Mouse (Mus musculus) forebrain, embryonic 13.5 days (tissue): ENCODE measurements around the gene Pard3b. TPM values are rescaled to one million over a fixed set of nuclear protein-coding genes. Genes with fewer than 3 reads are reported as not detected.

Experiments used
- ATAC-seq: fragments of 200-750 bp; cut with Nextera tagmentation; 2 replicates; pipeline ENCODE4 v1.8.0; 2017
- H3K27ac ChIP-seq: fragments of 300-500 bp; sonication (generic); 2 replicates; pipeline ENCODE4 v1.5.1; 2015; ENCODE audit warnings: inconsistent platforms, mild to moderate bottlenecking, moderate library complexity
- H3K27me3 ChIP-seq: fragments of 300-500 bp; sonication (generic); 2 replicates; pipeline ENCODE4 v1.6.1; 2015; ENCODE audit warnings: mild to moderate bottlenecking, inconsistent platforms
- H3K36me3 ChIP-seq: fragments of 300-500 bp; sonication (generic); 2 replicates; pipeline ENCODE4 v1.6.1; 2015; ENCODE audit warnings: mild to moderate bottlenecking, inconsistent platforms; ENCODE audit not compliant: poor library complexity, severe bottlenecking
- H3K4me1 ChIP-seq: fragments of 300-500 bp; sonication (generic); 2 replicates; pipeline ENCODE4 v1.6.1; 2015; ENCODE audit warnings: inconsistent platforms
- H3K4me2 ChIP-seq: fragments of 300-500 bp; sonication (generic); 2 replicates; pipeline ENCODE4 v1.6.1; 2015; ENCODE audit warnings: inconsistent platforms, mild to moderate bottlenecking, moderate library complexity
- H3K4me3 ChIP-seq: fragments of 300-500 bp; sonication (generic); 2 replicates; pipeline ENCODE4 v1.5.1; 2015; ENCODE audit warnings: mild to moderate bottlenecking, inconsistent platforms
- H3K9ac ChIP-seq: fragments of 300-500 bp; sonication (generic); 2 replicates; pipeline ENCODE4 v1.6.1; 2015; ENCODE audit warnings: mild to moderate bottlenecking, inconsistent platforms
- H3K9me3 ChIP-seq: fragments of 300-500 bp; sonication (generic); replicated peaks from 2 replicates; pipeline ENCODE4 v1.6.1; 2016; ENCODE audit warnings: inconsistent platforms
- WGBS: fragments of 180-500 bp; shearing (Covaris S2); methylation state at CpG from one replicate; pipeline ENCODE4 v1.1.7; 2015; 5-methylcytosine and 5-hydroxymethylcytosine counted together
- polyA plus RNA-seq: library from polyadenylated mRNA; unstranded; fragments of >200 nt; fragmentation: Nextera tagmentation; extraction: Ambion mirVana; gene quantifications from 2 replicates; pipeline ENCODE4 v1.2.1, GENCODE M21; 2015

The Pard3b gene
- polyA plus RNA-seq, 1 experiment from 2014 or later = 10.5 TPM

DNA sequence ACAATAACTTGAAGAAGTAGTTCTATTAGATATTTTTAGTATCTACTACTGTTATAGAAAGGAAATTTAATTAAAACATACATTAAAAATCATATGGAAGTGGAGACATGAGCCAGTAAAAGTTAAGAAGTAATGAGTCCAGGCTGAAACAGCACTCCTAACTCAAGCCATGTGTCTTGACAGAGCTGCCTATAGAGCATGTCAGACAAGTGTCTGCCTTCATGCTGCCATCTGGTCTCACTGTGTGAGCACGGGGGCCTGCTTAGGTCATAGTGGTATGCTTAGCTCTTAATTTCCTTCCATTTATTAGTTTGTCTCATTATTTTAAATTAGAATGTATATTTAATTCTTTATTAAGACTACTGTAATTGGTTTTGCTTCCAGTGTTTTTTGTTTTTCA is 517.3 kb downstream of the Pard3b start:
- no peak overlapping the region for H3K27ac ChIP-seq
- no peaks in the 10 kb centered on the region for H3K27me3 ChIP-seq
- 0 out of 2 replicates have a peak, but pooled peaks cover 9% of the 10 kb centered on the region for H3K4me1 ChIP-seq
- H3K9me3 ChIP-seq = no peaks in the 10 kb centered on the region
- H3K4me3 ChIP-seq = no peak overlapping the region
- no peak overlapping the region for H3K9ac ChIP-seq
- WGBS = 52% methylated on average over 1 of the region's 1 CpGs
- ATAC-seq = no peak
- no peaks in the 10 kb centered on the region for H3K36me3 ChIP-seq
- no peak overlapping the region for H3K4me2 ChIP-seq

GRCm38 (mm10) chr1:62159592-62159991 is 521.0 kb downstream of the Pard3b start:
- Histone ChIP-seq H3K9ac (no peak overlapping the region), H3K27ac (no peak overlapping the region), H3K4me2 (no peak overlapping the region), H3K9me3 (no peaks in the 10 kb centered on the region), H3K4me3 (no peak overlapping the region), H3K36me3 (no peaks in the 10 kb centered on the region), H3K4me1 (0 out of 2 replicates have a peak, but pooled peaks cover 9% of the 10 kb centered on the region), H3K27me3 (no peaks in the 10 kb centered on the region)
- 72% methylated on average over 2 of the region's 2 CpGs for WGBS
- ATAC-seq = no peak

GRCm38 (mm10) chr1:62175013-62175640 is 536.5 kb downstream of the Pard3b start:
- no peak for ATAC-seq
- Histone ChIP-seq H3K4me1 (no peaks in the 10 kb centered on the region), H3K4me3 (no peak overlapping the region), H3K9me3 (no peaks in the 10 kb centered on the region), H3K27me3 (no peaks in the 10 kb centered on the region), H3K4me2 (no peak overlapping the region), H3K9ac (no peak overlapping the region), H3K36me3 (no peaks in the 10 kb centered on the region), H3K27ac (no peak overlapping the region)
- WGBS = 57% methylated on average over 1 of the region's 1 CpGs

DNA sequence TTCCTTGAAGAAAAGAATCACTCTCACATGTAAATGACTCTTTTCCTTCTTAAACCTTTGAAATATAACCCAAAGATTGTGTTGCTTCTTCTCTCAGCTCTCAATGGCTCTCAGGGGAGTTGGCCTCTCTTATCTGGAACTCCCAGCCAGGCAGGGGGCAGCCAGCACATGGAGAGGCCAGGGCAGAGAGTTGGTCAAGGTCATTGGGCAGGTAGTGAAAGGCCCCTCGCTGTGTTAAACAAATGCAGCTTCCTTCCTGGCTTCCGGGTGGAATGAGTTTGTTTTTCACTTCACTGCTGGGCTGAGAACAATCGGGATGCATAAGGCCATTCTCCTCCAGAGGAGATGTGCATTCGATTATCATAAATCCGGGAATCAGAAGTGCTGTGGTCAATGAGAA is 543.0 kb downstream of the Pard3b start:
- no peak overlapping the region for H3K27ac ChIP-seq
- no peak overlapping the region for H3K4me2 ChIP-seq
- no peak overlapping the region for H3K9ac ChIP-seq
- H3K36me3 ChIP-seq = no peaks in the 10 kb centered on the region
- ATAC-seq = no peak
- no peak overlapping the region for H3K4me3 ChIP-seq
- no peaks in the 10 kb centered on the region for H3K27me3 ChIP-seq
- H3K9me3 ChIP-seq = no peaks in the 10 kb centered on the region
- H3K4me1 ChIP-seq = peaks cover 9% of the 10 kb centered on the region
- 10% methylated on average over 5 of the region's 5 CpGs for WGBS

DNA sequence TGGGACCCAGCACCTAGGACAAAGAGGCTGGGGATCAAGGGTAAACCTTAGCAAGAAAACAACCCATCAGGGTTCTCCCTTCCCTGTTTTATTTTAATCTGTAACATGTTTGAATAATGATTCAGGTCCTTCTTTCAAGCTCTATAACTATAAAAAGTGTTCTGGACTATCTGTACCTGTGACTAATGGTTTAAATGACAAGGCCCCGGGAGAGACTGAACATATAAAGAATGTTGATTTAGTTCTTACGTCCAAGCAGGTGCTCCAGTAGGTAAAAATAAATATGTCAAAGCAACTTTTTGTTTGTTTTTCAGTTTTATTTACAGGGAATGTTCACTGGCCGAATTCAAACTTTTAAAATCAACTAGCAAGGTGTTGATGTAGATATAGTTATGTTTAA is 544.0 kb downstream of the Pard3b start:
- ATAC-seq = no peak

DNA sequence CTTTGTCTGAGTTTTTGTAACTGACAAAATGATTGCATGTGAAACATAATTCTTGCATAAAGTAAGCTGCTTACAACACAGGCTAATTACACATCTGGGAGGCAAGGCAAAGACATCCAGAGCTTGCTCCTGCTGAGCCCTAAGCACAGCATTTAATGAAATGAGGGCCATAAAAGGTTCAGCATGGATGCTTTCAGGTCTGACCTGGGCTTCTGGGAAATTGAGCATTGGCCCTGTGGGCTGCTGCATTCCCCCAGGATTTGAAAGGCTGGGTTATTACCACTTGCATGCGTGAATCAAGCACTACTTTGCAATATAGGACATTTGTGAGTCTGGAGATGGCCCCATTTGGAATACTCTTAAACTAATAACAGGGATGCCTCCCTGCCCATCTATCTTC is 552.2 kb downstream of the Pard3b start:
- no peak for ATAC-seq
- Histone ChIP-seq H3K27me3 (no peaks in the 10 kb centered on the region), H3K4me3 (no peak overlapping the region), H3K27ac (no peak overlapping the region), H3K9me3 (no peaks in the 10 kb centered on the region), H3K9ac (no peak overlapping the region), H3K36me3 (no peaks in the 10 kb centered on the region), H3K4me2 (no peak overlapping the region), H3K4me1 (peaks cover 7% of the 10 kb centered on the region; the same call in 1 of the 2 replicates)
- 13% methylated on average over 1 of the region's 1 CpGs for WGBS

More for the DNA sequence above, 544.0 kb downstream of the Pard3b start:
- Histone ChIP-seq H3K4me3 (no peak overlapping the region), H3K9me3 (no peaks in the 10 kb centered on the region), H3K36me3 (no peaks in the 10 kb centered on the region), H3K4me1 (peaks cover 9% of the 10 kb centered on the region), H3K27ac (no peak overlapping the region), H3K9ac (no peak overlapping the region), H3K27me3 (no peaks in the 10 kb centered on the region), H3K4me2 (no peak overlapping the region)
- WGBS = 88% methylated on average over 3 of the region's 3 CpGs

GRCm38 (mm10) chr1:62197515-62197914 is 558.9 kb downstream of the Pard3b start:
- ATAC-seq = no peak
- H3K4me2 ChIP-seq = no peak overlapping the region

DNA sequence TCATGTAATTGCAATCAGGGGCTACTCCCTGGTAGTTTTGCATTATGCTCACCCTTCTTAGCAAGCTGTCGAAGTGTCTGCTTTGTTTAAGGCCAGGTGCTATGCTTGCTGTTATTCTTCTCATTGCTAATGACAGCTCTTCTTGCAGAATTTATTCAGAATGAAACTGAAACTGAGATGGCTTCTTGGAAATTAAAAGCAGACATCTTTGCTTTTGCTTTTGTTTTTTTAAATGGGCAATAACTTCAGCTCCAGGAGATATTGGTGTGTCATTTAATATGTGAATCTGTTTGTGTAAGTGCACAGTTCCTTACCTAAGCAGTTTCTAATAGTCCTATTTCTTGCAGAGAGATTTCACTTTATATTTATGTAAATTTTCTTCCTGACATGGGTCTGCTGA is 562.3 kb downstream of the Pard3b start:
- H3K4me1 ChIP-seq = no peaks in the 10 kb centered on the region; the same call in 1 of the 2 replicates
- no peak overlapping the region for H3K4me2 ChIP-seq
- H3K27me3 ChIP-seq = no peaks in the 10 kb centered on the region
- no peak overlapping the region for H3K27ac ChIP-seq
- no peaks in the 10 kb centered on the region for H3K9me3 ChIP-seq
- H3K4me3 ChIP-seq = no peak overlapping the region
- whole genome bisulfite sequencing = 73% methylated on average over 1 of the region's 1 CpGs
- no peak for ATAC-seq
- no peak overlapping the region for H3K9ac ChIP-seq
- no peaks in the 10 kb centered on the region for H3K36me3 ChIP-seq

More at GRCm38 (mm10) chr1:62197515-62197914, 558.9 kb downstream of the Pard3b start:
- no peak overlapping the region for H3K9ac ChIP-seq
- H3K4me1 ChIP-seq = no peaks in the 10 kb centered on the region; the same call in 1 of the 2 replicates
- no peaks in the 10 kb centered on the region for H3K9me3 ChIP-seq
- no peaks in the 10 kb centered on the region for H3K27me3 ChIP-seq
- 79% methylated on average over 8 of the region's 8 CpGs for WGBS
- no peak overlapping the region for H3K4me3 ChIP-seq
- H3K36me3 ChIP-seq = no peaks in the 10 kb centered on the region
- H3K27ac ChIP-seq = no peak overlapping the region

GRCm38 (mm10) chr1:62201686-62202257 is 563.1 kb downstream of the Pard3b start:
- no peak overlapping the region for H3K4me3 ChIP-seq
- no peak overlapping the region for H3K27ac ChIP-seq
- H3K9ac ChIP-seq = no peak overlapping the region
- H3K27me3 ChIP-seq = no peaks in the 10 kb centered on the region
- H3K9me3 ChIP-seq = no peaks in the 10 kb centered on the region
- ATAC-seq = no peak
- H3K4me1 ChIP-seq = no peaks in the 10 kb centered on the region; the same call in 1 of the 2 replicates
- no peak overlapping the region for H3K4me2 ChIP-seq
- WGBS = 70% methylated on average over 2 of the region's 2 CpGs
- H3K36me3 ChIP-seq = no peaks in the 10 kb centered on the region

GRCm38 (mm10) chr1:62213285-62213684 is 574.7 kb downstream of the Pard3b start:
- H3K4me2 ChIP-seq = no peak overlapping the region
- no peaks in the 10 kb centered on the region for H3K27me3 ChIP-seq
- 37% methylated on average over 2 of the region's 2 CpGs for WGBS
- no peak overlapping the region for H3K9ac ChIP-seq
- peaks cover 31% of the 10 kb centered on the region for H3K4me1 ChIP-seq
- no peaks in the 10 kb centered on the region for H3K9me3 ChIP-seq
- ATAC-seq = no peak
- no peak overlapping the region for H3K27ac ChIP-seq
- no peak overlapping the region for H3K4me3 ChIP-seq
- no peaks in the 10 kb centered on the region for H3K36me3 ChIP-seq

GRCm38 (mm10) chr1:62215842-62216241 is 577.2 kb downstream of the Pard3b start:
- H3K4me2 ChIP-seq = no peak overlapping the region
- no peaks in the 10 kb centered on the region for H3K9me3 ChIP-seq
- 50% methylated on average over 2 of the region's 2 CpGs for WGBS
- H3K4me1 ChIP-seq = peaks cover 31% of the 10 kb centered on the region
- H3K36me3 ChIP-seq = no peaks in the 10 kb centered on the region
- no peak overlapping the region for H3K9ac ChIP-seq
- H3K4me3 ChIP-seq = no peak overlapping the region
- peak; percentile 91 for ATAC-seq
- H3K27ac ChIP-seq = peak overlapping the region; percentile 67
- H3K27me3 ChIP-seq = no peaks in the 10 kb centered on the region

DNA sequence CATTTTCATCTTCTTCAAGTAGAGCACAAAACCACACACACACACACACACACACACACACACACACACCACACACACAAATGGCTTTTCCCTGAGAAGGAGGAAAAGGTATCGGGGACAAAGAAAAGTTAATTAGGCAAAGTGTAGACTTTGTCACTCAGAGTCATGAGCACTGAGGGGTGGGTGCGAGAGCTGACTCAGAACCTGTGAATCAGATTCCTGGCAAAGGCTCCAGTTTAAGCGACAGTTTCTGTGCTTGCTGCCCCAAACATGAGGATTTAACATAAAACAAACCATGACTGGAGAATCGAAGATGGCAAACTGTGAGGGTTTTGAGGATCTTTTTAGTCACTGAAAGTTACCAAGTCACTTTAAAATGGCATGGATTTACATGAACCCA is 577.9 kb downstream of the Pard3b start:
- 74% methylated on average over 4 of the region's 4 CpGs for WGBS
- peak; percentile 66; the same call in 1 of the 2 replicates for ATAC-seq
- Histone ChIP-seq H3K36me3 (no peaks in the 10 kb centered on the region), H3K9ac (no peak overlapping the region), H3K4me1 (peaks cover 31% of the 10 kb centered on the region), H3K27me3 (no peaks in the 10 kb centered on the region), H3K4me3 (no peak overlapping the region), H3K9me3 (no peaks in the 10 kb centered on the region), H3K27ac (peak overlapping the region; percentile 67; the same call in 1 of the 2 replicates), H3K4me2 (no peak overlapping the region)
